Mouse (Mus musculus): ENCODE data around the gene Gnpda2. TPM values are rescaled to one million over a fixed set of nuclear protein-coding genes. Genes with fewer than 3 reads are reported as not detected.

The Gnpda2 gene
- 72.3 TPM for polyA plus RNA-seq (2014; fragmentation: Illumina TruSeq; extraction: RNeasy Lipid Tissue Mini Kit (QIAGEN cat#74804); ENCODE audit: low read depth, low replicate concordance)

DNA sequence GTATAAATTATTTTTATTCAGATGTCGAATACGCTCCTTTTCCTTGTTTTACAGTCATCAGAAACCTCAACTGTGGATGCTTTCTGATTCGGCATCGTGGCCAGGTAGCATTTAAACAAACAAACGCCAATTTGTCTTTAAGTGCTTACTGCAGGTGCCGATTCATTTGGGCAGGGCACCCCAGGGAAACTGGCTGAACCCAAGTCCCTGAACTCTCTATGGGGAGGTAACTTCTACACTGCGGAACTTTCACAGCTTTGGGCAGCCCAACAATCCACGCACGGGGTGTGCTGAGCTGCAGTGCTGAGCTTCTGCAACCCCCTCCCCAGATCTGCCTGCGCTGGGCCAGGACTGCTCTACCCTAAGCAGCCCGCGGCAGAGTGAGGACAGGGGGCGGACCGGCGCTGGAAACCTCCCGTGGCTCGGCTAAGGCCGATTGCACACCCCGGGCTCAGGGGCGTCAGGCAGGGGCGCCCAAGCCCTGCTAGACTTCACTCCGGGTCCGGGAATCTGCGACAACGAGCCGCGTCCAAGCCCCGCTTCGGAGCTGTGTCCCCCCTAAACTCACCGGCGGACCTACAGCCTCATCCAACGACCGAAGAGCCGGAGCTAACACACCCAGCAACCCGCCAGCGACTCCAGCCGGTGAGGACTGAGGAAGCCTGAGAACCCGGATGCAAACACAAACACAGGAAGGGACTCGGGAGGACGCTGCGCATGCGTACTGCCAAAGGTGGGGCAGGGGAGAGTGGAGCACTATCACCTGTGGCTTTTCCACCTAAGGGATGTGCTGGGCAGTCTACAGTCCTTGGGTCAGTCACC lies at the start of gene Gnpda2:
Gene Gnpda2 (minus strand): TSS at position 701 of the 822 bp plus-strand sequence.

DNA sequence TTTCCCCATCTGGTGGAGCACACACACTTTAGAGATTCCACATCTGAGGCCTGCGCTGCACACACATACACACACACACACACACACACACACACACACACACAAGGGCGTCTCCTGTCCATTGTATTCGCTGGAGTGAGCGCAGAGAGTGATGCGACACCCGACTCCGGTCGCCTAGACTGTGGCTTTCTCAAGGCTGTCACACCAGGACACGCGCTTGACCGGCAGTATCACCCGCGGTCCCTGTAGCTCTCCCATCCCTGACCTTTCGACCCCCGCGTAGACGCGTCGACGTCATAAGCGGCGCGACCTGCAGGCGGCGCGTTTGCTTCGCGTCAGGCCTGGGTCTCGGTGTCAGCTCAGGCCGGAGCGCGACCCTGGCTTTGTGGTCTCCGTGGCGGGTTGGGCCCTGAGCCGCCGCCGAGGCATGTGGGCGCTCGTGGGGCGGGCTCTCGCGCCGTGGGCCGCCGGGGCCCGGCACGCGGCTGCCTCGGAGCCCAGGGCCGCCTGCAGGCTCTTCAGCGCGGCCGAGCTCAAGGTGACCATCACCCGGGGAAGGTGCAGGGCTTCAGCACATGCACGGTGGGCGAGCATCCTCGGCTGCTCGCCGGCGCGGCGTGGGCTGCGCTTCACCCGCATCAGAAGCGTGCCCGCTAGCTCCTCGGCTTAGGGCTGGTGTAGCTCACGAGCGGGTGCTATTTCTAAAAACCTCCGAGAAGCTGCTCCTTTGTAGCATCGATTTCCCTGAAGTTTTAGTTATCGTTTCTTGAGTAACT lies 35.3 kb downstream of the Gnpda2 start, which contains the start of gene Guf1:
Gene Guf1 (plus strand): TSS at position 296 of the 776 bp plus-strand sequence.

DNA sequence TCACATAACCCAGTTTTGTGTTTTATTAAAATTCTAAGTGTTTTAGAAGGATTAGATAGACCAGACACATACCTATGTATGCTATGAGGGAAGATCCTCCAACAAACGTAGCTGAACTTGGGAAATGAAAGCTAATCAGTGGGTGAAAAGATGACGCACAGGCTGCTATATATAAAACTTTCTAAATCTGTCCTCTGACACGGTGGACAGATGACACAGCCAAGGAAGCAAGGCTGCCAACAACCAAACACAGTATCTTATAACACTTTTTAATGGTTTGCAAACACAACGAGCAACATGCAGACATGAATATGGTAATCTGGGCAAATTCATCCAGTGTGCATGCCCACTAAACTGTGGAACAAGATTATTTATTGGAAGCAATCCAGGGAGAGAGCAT lies 49.7 kb downstream of the Gnpda2 start, which contains the start of gene Yipf7:
Gene Yipf7 (minus strand): TSS at position 160 of the 400 bp plus-strand sequence.

Other genes starting within 250 kb of the Gnpda2 start
- gene Yipf7, start 49.7 kb downstream of the Gnpda2 start, polyA plus RNA-seq (2014; fragmentation: Illumina TruSeq; extraction: RNeasy Lipid Tissue Mini Kit (QIAGEN cat#74804); ENCODE audit: low read depth, low replicate concordance): not detected
- gene Guf1, start 35.4 kb downstream of the Gnpda2 start, polyA plus RNA-seq (2014; fragmentation: Illumina TruSeq; extraction: RNeasy Lipid Tissue Mini Kit (QIAGEN cat#74804); ENCODE audit: low read depth, low replicate concordance): 69.8 TPM

Data from kidney, adult 10 weeks (tissue).